Mouse (Mus musculus) heart, embryonic 11.5 days (tissue): ENCODE results near the gene Tcl1b3. TPM values are rescaled to one million over a fixed set of nuclear protein-coding genes. Genes with fewer than 3 reads are reported as not detected.
"Not testable (repeated sequence)": the region's sequence is repeated elsewhere in the genome, so short reads cannot be mapped to it uniquely, and the experiment has no call there.

Experiments
- ATAC-seq: fragments of 200-750 bp; cut with Nextera tagmentation; replicated peaks from 2 replicates; pipeline ENCODE4 v1.8.0; 2017; ENCODE audit warnings: moderate library complexity; ENCODE audit not compliant: insufficient number of reproducible peaks, low FRiP score, low TSS enrichment
- H3K27ac ChIP-seq: fragments of 300-500 bp; sonication (generic); 2 replicates; pipeline ENCODE4 v1.5.1; 2014; ENCODE audit warnings: mild to moderate bottlenecking, low read depth, low read length
- H3K27me3 ChIP-seq: fragments of 300-500 bp; sonication (generic); 2 replicates; pipeline ENCODE4 v1.6.1; 2014; ENCODE audit warnings: mild to moderate bottlenecking, low read length, mixed read lengths; ENCODE audit not compliant: control insufficient read depth, insufficient read depth
- H3K36me3 ChIP-seq: fragments of 300-500 bp; sonication (generic); 2 replicates; pipeline ENCODE4 v1.6.1; 2014; ENCODE audit warnings: mild to moderate bottlenecking, low read length, moderate library complexity, mixed read lengths; ENCODE audit not compliant: control insufficient read depth, insufficient read depth
- H3K4me1 ChIP-seq: fragments of 300-500 bp; sonication (generic); 2 replicates; pipeline ENCODE4 v1.6.1; 2014; ENCODE audit warnings: low read length; ENCODE audit not compliant: control insufficient read depth, insufficient read depth
- H3K4me2 ChIP-seq: fragments of 300-500 bp; sonication (generic); 2 replicates; pipeline ENCODE4 v1.6.1; 2014; ENCODE audit warnings: mild to moderate bottlenecking, moderate library complexity
- H3K4me3 ChIP-seq: fragments of 300-500 bp; sonication (generic); 2 replicates; pipeline ENCODE4 v1.5.1; 2014; ENCODE audit warnings: low read depth, low read length
- H3K9ac ChIP-seq: fragments of 300-500 bp; sonication (generic); 2 replicates; pipeline ENCODE4 v1.6.1; 2014; ENCODE audit warnings: mild to moderate bottlenecking, low read depth, low read length, moderate library complexity
- H3K9me3 ChIP-seq: fragments of 300-500 bp; sonication (generic); replicated peaks from 2 replicates; pipeline ENCODE4 v1.6.1; 2016; ENCODE audit warnings: low read length; ENCODE audit not compliant: control insufficient read depth
- WGBS: fragments of 180-500 bp; shearing (Covaris S2); extraction: QIAGEN DNeasy Blood & Tissue Kit; methylation state at CpG from one replicate; pipeline ENCODE4 v1.1.7; 2014; ENCODE audit not compliant: insufficient replicate concordance; 5-methylcytosine and 5-hydroxymethylcytosine counted together
- polyA plus RNA-seq: library from polyadenylated mRNA; unstranded; fragments of >200 nt; fragmentation: Nextera tagmentation; extraction: Ambion mirVana; gene quantifications from 2 replicates; pipeline ENCODE4 v1.2.1, GENCODE M21; 2014

Tcl1b3 gene
- polyA plus RNA-seq, result not detected in 2 replicates

DNA sequence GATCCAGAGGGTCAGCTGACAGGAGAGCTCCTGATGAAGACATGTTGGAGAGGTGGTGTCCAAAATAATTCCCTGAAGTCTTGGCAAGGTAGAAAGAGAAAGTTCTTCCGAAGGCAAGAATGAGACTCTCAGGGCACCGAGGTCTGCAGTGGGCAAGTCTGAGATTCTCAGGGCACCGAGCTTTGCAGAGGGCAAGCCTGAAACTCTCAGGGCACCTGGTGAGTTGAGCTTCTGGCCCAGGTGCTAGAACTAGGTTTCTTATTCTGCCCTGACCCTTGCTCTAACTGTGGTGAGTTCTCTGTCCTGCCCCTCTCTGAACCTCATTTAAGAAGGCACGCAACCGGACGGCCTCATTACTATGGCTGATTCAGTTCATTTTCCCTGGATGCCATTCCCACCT, at the start of gene Tcl1b3:
TSS of gene Tcl1b3 (plus strand) at position 301 of the 400 bp plus-strand sequence.
- H3K9me3 ChIP-seq, H3K4me2 ChIP-seq, H3K27me3 ChIP-seq, H3K36me3 ChIP-seq, H3K4me1 ChIP-seq, H3K9ac ChIP-seq, H3K4me3 ChIP-seq, ATAC-seq, H3K27ac ChIP-seq: not testable (repeated sequence)
- 88% methylated on average over 6 of the region's 6 CpGs for WGBS

DNA sequence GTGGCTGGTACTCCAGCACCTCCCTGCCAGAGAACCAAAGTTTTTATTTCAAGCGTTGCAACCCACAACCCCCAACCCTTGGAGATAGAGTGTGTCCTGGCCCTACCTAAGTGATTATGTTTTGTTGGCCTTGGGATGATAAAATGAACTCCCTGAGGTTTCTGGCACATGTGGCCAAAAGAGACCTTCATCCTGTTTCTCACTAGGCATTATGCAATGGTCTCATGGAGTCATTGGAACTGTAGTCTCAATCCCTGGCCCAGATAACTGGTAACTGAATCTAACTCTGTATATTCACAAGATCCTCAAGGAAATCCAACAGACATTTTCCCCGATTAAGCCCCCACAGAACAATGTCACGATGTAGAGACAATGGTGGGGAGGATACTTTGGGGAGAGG, 47.7 kb upstream of the Tcl1b3 start:
- Histone ChIP-seq H3K27ac (no peak overlapping the region), H3K27me3 (no peaks in the 10 kb centered on the region), H3K4me1 (no peaks in the 10 kb centered on the region), H3K9ac (no peak overlapping the region), H3K36me3 (no peaks in the 10 kb centered on the region), H3K9me3 (no peaks in the 10 kb centered on the region), H3K4me3 (no peak overlapping the region), H3K4me2 (no peak overlapping the region)
- WGBS, result 80% methylated on average over 3 of the region's 3 CpGs
- no peak for ATAC-seq

DNA sequence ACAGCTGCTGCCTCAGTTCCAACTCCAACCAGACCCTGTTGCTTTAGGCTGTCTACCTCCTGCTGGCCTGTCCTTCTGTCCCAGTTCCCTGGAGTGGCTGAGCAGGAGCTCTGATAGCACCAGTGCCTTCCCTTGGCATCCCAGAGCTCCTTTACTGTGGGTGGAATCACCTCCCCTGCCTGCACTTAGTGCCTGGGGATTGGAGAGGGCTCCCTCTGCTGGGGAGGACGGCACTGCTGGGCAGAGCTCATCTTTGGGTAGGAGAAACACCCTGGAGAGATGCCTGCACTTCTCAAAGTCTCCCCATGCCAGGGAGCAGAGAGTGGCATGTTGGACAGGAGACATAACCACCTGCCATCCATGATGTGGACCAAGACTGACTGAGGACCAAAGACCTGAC, 45.9 kb upstream of the Tcl1b3 start:
- 22% methylated on average over 1 of the region's 1 CpGs for WGBS
- H3K4me1 ChIP-seq, H3K9me3 ChIP-seq, H3K4me3 ChIP-seq, H3K27me3 ChIP-seq, H3K4me2 ChIP-seq, H3K9ac ChIP-seq, H3K36me3 ChIP-seq, H3K27ac ChIP-seq, ATAC-seq: not testable (repeated sequence)

DNA sequence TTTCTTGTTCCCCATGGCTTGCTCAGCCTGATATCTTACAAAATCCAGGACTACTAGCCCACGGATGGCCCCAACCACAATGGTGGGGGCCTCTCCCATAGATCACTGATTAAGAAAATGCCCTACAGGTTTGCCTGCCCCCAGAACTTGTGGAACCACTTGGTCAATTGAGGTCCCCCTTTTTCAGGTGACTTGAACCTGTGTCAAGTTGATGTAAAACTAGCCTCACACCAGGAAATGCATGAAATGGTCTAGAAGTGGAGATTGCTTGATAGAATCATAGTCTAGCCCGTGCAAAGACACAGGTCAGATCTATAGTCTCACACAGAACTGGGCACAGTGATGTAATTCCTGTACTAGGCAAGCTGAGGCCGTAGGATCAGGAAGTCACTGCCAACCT, 45.1 kb upstream of the Tcl1b3 start, which contains the start of gene Tcl1b2:
TSS of gene Tcl1b2 (plus strand) at position 301 of the 400 bp plus-strand sequence.
- H3K4me2 ChIP-seq, result no peak within 1 kb of the TSS
- no peak within 1 kb of the TSS for H3K27ac ChIP-seq
- no peaks in the 10 kb centered on the region for H3K9me3 ChIP-seq
- H3K4me3 ChIP-seq, result no peak within 1 kb of the TSS
- H3K4me1 ChIP-seq, result no peaks in the 10 kb centered on the region
- 62% methylated on average over 3 of the region's 3 CpGs for WGBS
- no peak within 1 kb of the TSS for H3K9ac ChIP-seq
- no peaks in the 10 kb centered on the region for H3K36me3 ChIP-seq
- ATAC-seq, result no peak
- H3K27me3 ChIP-seq, result no peaks in the 10 kb centered on the region

DNA sequence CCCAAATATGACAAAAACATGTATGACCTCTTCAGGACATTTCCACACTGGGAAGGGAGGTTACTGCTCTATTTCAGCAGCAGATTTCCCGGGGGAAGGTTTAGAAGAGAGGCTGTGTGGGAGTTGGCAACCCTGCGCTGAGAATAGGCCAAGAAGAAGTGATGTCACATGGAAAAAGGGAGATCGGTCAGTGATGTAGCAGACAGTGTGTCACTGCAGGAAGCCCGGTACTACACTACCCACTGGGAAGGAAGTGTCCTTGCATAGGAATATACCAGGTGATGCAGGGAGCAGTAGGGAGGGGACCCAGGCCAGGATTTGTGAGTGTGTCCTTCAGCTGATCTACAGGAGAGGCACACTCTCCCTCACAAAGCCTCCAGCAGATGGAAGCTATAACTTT, 35.6 kb upstream of the Tcl1b3 start:
- not testable (repeated sequence) for H3K4me3 ChIP-seq, H3K27ac ChIP-seq, H3K4me1 ChIP-seq, H3K4me2 ChIP-seq, ATAC-seq, H3K9ac ChIP-seq, H3K36me3 ChIP-seq, H3K27me3 ChIP-seq, H3K9me3 ChIP-seq
- 66% methylated on average over 4 of the region's 4 CpGs for WGBS

DNA sequence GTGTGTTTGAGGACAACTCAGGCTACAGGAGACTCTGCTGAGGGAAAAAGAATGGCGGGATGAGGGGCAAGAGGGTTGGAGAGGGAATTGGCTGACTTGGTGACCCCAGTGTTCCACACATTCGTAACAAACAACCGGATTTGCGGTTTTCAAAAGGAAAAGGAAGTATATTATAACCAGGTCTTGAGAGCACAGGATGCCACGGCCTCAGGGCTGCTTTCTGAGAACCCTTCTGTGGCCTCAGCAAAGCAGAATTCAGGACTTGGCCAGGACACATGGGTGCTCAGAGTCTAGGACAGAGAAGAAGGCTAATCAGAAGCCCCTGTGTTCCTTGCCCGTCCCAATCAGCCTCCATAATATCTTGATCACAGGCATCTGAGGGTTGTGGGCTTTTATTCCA, 32.0 kb upstream of the Tcl1b3 start:
- no peak for ATAC-seq
- H3K27me3 ChIP-seq, result no peaks in the 10 kb centered on the region
- no peaks in the 10 kb centered on the region for H3K36me3 ChIP-seq
- no peak overlapping the region for H3K9ac ChIP-seq
- no peak overlapping the region for H3K4me3 ChIP-seq
- H3K9me3 ChIP-seq, result no peaks in the 10 kb centered on the region
- no peak overlapping the region for H3K4me2 ChIP-seq
- no peaks in the 10 kb centered on the region for H3K4me1 ChIP-seq
- no peak overlapping the region for H3K27ac ChIP-seq
- 80% methylated on average over 6 of the region's 6 CpGs for WGBS

DNA sequence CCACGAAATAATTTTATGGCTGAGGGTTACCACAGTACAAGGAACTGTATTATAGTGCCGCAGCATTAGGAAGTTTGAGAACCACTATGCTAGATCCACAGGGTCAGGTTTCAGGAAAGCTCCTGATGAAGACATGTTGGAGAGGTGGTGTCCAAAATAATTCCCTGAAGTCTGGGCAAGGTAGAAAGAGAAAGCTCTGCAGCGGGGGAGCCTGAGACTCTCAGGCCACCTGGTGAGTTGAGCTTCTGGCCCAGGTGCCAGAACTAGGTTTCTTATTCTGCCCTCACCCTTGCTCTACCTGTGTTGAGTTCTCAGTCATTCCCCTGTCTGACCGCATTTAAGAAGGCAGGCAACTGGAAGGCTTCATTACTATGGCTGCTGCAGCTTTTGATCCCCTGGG, 31.5 kb upstream of the Tcl1b3 start, which contains the start of gene Tcl1b1:
TSS of gene Tcl1b1 (plus strand) at position 301 of the 400 bp plus-strand sequence.
- no peaks in the 10 kb centered on the region for H3K36me3 ChIP-seq
- no peak within 1 kb of the TSS for H3K9ac ChIP-seq
- H3K4me1 ChIP-seq, result no peaks in the 10 kb centered on the region
- no peak within 1 kb of the TSS for H3K27ac ChIP-seq
- H3K4me3 ChIP-seq, result no peak within 1 kb of the TSS
- no peak within 1 kb of the TSS for H3K4me2 ChIP-seq
- ATAC-seq, result no peak
- 61% methylated on average over 4 of the region's 4 CpGs for WGBS
- no peaks in the 10 kb centered on the region for H3K27me3 ChIP-seq
- H3K9me3 ChIP-seq, result no peaks in the 10 kb centered on the region

DNA sequence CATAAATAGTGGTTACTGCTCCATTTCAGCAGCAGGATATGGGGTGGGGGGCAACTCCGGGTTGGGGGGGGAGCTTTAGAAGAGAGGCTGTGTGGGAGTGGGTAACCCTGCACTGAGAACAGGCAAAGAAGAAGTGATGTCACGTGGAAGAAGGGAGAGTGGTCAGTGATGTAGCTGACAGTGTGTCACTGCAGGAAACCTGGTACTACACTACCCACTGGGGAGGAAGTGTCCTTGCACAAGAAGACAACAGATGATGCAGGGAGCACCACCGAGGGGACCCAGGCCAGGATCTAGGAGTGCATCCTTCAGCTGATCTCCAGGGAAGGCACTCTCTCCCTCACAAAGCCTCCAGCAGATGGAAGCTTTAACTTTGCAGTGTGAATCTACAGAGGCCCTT, 24.1 kb upstream of the Tcl1b3 start:
- no peak overlapping the region for H3K27ac ChIP-seq
- H3K9ac ChIP-seq, result no peak overlapping the region
- no peaks in the 10 kb centered on the region for H3K9me3 ChIP-seq
- no peaks in the 10 kb centered on the region for H3K27me3 ChIP-seq
- no peak overlapping the region for H3K4me3 ChIP-seq
- H3K36me3 ChIP-seq, result no peaks in the 10 kb centered on the region
- H3K4me2 ChIP-seq, result no peak overlapping the region
- WGBS, result 61% methylated on average over 3 of the region's 3 CpGs
- no peak for ATAC-seq
- no peaks in the 10 kb centered on the region for H3K4me1 ChIP-seq

DNA sequence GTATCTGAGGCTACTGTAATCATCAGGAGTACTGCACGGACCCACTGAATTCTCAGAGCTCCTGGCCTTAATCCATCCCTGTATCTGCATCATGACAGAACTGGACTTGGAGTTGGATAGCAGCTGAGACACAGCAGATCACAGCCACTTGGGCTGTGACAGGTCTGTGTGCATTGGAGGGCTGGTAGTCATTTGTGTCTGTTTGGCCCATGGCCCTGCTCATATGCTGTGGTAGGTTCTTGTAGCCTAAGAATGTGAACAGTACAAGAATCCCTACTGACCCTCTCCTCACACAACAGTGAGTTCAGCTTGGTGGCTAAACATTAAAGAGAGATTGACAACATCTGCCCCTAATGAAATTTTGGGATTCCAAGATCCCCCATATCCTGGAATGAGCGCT, 17.5 kb upstream of the Tcl1b3 start:
- H3K36me3 ChIP-seq, result no peaks in the 10 kb centered on the region
- H3K27ac ChIP-seq, result no peak overlapping the region
- no peaks in the 10 kb centered on the region for H3K4me1 ChIP-seq
- no peak overlapping the region for H3K4me2 ChIP-seq
- H3K9me3 ChIP-seq, result no peaks in the 10 kb centered on the region
- H3K9ac ChIP-seq, result no peak overlapping the region
- no peaks in the 10 kb centered on the region for H3K27me3 ChIP-seq
- ATAC-seq, result no peak
- WGBS, result 65% methylated on average over 2 of the region's 2 CpGs
- H3K4me3 ChIP-seq, result no peak overlapping the region
